Mouse (Mus musculus) forelimb bud, embryonic 11.5 days (tissue): Measurements from ENCODE around the gene Gas7.
A peak's percentile ranks its signal among the peaks of the same experiment; 100 is the strongest.

Experiments
- DNase-seq: peaks from one replicate; pipeline ENCODE4 v3.0.0-alpha.2; 2012; ENCODE audit warnings: low read depth, low spot score

Gene Gas7

GRCm38 (mm10) chr11:67570947-67571346 is 115.7 kb downstream of the Gas7 start:
- DNase-seq: no peak

GRCm38 (mm10) chr11:67574344-67574743 is 119.1 kb downstream of the Gas7 start:
- DNase-seq: no peak

DNA sequence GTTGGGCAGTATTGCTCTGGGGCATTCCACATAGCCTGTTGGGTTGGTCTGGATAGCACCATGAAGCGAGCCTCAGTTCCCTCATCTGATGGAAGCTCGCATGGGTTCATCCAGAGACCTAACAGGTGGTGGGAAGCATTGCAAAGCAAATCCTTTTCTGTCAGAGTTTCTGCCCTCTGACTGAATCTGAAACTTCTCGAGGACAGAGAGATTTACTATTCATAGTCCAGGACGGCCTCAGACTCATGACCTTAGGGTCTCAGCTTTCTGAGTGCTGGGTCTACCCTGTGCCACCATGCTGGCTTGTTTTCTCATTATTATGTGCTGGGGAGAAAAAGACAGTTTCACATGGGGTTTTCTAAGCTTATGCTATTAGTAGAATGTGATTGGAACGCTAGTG is 122.2 kb downstream of the Gas7 start:
- no peak for DNase-seq

DNA sequence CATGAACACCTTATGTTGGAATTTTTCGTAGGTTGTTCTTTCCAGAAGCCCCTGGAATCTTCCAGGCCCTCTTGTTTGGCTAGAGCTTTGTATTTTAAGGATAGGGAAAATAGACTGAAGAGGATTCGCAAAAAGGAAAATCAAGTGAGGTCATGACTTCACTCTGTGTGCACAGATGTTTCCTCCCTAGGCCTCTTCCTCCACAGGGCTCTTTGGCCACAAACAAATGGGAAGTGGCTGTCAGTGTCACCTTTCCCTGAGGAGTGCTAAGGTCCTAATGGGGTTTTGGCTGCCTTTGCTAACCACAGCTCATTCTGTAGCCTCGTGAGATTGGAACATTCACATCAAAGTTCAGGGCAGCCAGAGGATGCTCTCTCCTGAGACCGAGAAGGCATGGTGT is 122.8 kb downstream of the Gas7 start:
- no peak for DNase-seq

- DNase-seq: no peak
Measured at GRCm38 (mm10) chr11:67579136-67579535, 123.9 kb downstream of the Gas7 start.

DNA sequence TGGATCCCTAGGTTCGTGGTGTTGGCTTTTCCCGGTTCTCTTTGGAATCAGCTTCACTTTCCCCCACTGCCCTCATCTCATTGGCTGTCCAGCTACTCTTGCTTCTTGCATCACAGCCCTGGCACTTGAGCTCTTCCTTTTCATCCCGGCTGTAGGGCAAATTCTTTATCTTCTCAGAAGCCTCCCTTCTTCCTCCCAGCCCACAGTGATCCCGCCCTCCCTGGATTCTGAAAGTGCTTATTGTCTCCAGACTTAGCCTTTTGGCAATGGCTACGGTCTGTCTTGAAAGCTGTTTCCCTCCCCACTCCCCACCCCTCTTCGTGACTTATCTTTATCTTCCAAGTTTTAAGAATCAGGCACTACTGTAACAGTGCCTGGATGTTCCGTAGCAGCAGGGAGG is 126.3 kb downstream of the Gas7 start:
- no peak for DNase-seq

- DNase-seq: no peak
Measured at GRCm38 (mm10) chr11:67582570-67582969, 127.3 kb downstream of the Gas7 start.

- DNase-seq: no peak
Measured at GRCm38 (mm10) chr11:67585016-67585415, 129.8 kb downstream of the Gas7 start.

DNA sequence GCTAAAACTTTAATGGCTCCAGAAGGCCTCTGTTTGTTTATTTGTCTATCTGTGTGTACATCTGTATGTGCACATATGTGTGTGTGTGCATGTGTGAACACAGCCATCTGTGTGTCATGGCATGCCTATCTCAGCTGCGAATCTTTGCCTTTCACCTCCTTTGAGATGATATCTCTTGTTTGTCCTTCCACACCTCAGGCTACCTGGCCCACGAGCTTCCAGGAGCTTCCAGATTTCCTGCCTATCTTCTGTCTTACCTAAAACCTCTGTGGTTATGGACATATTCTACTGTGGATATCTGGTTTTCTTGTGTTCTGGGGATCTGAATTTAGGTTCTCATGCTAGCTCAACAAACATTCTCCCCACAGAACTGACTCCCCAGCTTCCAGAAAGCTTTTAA is 130.4 kb downstream of the Gas7 start:
- no peak for DNase-seq

DNA sequence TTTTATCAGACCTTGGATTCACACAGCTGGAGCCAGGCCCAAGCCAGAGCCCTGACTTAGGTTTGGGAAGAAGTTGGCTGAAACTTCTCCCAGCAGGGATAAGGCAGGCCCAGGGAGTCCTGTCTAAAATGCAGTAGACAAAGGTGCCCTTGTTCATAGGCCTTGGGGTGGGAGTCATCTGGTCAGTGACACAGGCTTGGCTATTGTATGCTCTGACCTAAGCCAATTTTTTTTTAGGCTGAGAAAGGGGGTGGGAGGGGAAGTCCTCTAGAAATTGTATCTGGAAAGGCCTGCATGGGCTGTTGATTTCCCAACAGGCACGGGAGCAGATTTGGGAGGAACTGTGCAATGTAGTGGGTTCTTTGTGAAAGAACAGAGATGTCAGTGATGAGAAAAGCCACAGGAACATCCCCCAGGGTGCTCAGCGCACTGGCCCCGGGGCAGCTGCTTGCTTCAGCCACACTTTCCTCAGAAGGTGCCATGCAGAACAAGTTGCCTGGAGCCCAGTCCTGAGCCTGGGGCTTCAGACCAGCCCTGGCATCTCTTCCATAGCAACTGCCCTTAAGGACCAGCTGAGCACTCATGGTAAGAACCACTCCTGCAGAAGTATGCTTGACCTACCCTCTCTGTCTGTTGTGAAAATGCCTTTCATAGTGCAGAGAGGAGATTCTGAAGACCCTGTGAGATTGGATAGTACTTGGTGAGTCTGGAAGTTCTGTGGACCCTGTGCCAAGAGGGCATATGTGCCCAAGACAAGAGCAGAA is 131.2 kb downstream of the Gas7 start:
- DNase-seq: peak; percentile 7

GRCm38 (mm10) chr11:67588196-67588827 is 133.1 kb downstream of the Gas7 start:
- no peak for DNase-seq

DNA sequence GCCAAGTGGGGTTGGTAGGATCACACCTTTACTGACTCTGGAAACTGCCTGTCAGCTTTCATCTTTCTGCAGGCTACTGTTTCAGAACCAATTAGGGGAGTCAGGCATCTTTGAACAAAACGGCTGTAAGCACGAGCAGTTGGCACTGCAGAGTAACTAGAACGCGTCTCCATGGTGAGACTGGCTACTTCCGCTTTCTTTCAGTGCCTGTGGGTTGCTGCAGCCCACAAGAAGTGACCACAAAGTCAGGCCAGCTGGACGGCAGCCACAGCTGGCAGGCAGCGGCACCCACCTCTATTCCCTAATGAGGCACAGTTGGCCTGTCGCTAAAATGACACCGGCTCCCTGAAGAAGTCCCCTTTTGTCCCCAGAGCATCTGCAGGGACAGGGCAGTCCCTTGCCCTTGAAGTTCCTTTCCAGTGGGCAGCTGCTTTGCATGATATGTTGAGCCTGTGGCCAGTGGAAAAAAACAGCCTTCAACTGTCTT is 133.6 kb downstream of the Gas7 start:
- DNase-seq: no peak

GRCm38 (mm10) chr11:67596233-67596632 is 141.0 kb downstream of the Gas7 start:
- DNase-seq: peak; percentile 40

GRCm38 (mm10) chr11:67596856-67597255 is 141.6 kb downstream of the Gas7 start:
- no peak for DNase-seq

DNA sequence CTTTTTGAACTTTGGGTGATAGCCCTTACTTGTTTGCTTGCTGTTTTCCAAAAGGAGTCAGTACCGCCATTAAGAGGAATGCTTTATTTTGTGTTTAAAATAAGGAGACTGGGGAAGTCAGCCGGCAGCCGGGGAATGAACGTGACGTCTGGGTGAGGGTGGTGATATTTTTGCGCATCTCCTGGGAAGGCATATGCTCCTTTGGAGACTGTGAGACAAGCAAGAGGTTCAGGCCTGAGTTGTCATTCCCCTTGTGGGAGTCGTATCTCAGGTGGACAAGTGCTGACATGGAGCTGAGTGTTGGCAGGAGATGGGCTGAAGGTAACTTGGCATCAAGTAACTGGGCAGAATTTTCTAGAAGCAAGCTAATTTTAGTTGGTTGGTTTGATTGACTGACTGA is 142.2 kb downstream of the Gas7 start:
- DNase-seq: no peak

DNA sequence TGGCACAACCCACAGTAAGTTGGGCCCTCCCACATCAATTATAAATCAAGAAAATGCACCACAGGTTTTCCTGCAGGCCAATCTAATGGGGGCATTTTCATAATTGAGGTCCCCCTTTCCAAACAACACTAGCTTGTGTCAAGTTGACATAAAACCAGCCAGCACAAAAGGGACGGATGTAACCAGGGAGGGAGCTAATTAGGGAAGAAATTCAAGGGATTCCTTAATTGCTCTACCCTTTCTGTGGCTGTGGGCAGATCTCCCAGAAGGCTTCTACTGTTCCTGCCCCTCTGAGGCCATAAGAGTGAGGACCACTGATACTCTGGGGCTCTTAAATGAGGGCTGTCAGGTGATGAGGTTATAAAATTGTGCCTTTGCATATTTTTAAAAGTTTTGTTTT is 143.9 kb downstream of the Gas7 start:
- no peak for DNase-seq

DNA sequence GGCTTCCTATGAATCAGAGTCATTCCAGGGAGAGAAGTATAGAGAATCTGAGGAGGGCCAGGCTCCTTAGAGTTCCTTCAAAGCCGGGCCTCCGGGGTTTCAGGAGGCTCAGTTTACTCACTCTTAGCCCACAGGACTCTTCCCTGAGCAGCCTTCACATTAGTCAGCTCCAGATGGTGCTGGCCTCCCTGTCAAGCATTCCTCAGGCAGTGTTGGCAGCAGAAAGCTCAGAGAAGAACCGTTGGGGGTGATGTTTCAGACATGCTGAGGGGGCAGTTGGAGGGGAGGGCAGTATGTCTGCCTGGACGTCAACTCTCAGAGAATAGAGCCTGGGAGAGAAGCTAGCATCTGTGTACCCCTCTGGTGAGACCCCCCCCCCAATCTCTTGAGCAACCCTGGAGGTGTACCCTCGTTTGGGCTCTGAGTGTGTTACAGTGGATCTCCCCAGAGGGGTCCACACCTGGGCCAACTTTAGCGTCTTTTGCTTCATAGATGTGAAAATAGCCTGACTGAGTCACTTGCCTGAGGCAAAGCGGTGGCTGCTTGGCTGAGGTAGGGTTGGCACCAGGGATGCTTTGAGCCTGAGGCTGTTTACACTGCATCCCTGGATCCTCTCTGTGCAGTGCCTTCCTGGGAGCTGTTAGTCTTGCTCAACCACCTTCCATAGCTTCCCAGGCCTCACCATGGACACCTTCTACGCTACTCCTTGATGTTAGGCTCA is 145.6 kb downstream of the Gas7 start:
- no peak for DNase-seq

- DNase-seq: no peak
Measured at GRCm38 (mm10) chr11:67602711-67603369, 147.6 kb downstream of the Gas7 start.

GRCm38 (mm10) chr11:67604481-67604880 is 149.2 kb downstream of the Gas7 start:
- DNase-seq: no peak

GRCm38 (mm10) chr11:67608114-67608683 is 153.0 kb downstream of the Gas7 start:
- no peak for DNase-seq

GRCm38 (mm10) chr11:67612158-67612839 is 157.1 kb downstream of the Gas7 start:
- no peak for DNase-seq
